Comparison of ENCODE assay signal across 8 mouse cellular contexts in genomic region chrX:47912306-47912792, GRCm38 (mm10). TPM values are rescaled to one million over a fixed set of nuclear protein-coding genes. Genes with fewer than 3 reads are reported as not detected.
A peak's percentile ranks its signal among the peaks of the same experiment; 100 is the strongest.
DNase-seq lines count a peak whose midpoint lies in the region; ATAC-seq and TF ChIP-seq lines count a peak whose summit lies in the region.

TSS of gene Ocrl (plus strand) at chrX:47912387.

- TF ChIP-seq CTCF in bone marrow, adult 2 months (IDR thresholded peaks at IDR 0.05; ENCODE audit: control insufficient read depth, insufficient read depth, low read length): peak; percentile 58; the same call in 1 of the 2 replicates

- peak; percentile 89 for ATAC-seq in embryonic facial prominence, embryonic 15.5 days (ENCODE audit: insufficient number of reproducible peaks, low FRiP score, low TSS enrichment, low read depth)
- ATAC-seq in limb, embryonic 13.5 days (ENCODE audit: low FRiP score, low read depth): peak; percentile 92
- peak; percentile 90 for ATAC-seq in midbrain, embryonic 14.5 days (ENCODE audit: low FRiP score, low TSS enrichment)

- TF ChIP-seq POLR2A in bone marrow, adult 2 months (IDR thresholded peaks at IDR 0.05; ENCODE audit: borderline replicate concordance, control insufficient read depth, low read depth, low read length): no peak

- H3K36me3 ChIP-seq in embryonic facial prominence, embryonic 15.5 days: no peaks in the 10 kb centered on the region
- H3K36me3 ChIP-seq in limb, embryonic 13.5 days: no peaks in the 10 kb centered on the region
- H3K36me3 ChIP-seq in midbrain, embryonic 14.5 days (ENCODE audit: control insufficient read depth, insufficient read depth, low read length): no peaks in the 10 kb centered on the region

- H3K4me2 ChIP-seq in embryonic facial prominence, embryonic 15.5 days (replicated peaks): peak within 1 kb of the TSS; percentile 49
- peak within 1 kb of the TSS; percentile 66 for H3K4me2 ChIP-seq in limb, embryonic 13.5 days (replicated peaks)
- peak within 1 kb of the TSS; percentile 55 for H3K4me2 ChIP-seq in midbrain, embryonic 14.5 days (ENCODE audit: low read length)

- H3K27me3 ChIP-seq in embryonic facial prominence, embryonic 15.5 days: no peaks in the 10 kb centered on the region
- H3K27me3 ChIP-seq in limb, embryonic 13.5 days: no peaks in the 10 kb centered on the region
- H3K27me3 ChIP-seq in midbrain, embryonic 14.5 days (ENCODE audit: control insufficient read depth, insufficient read depth, low read length): no peaks in the 10 kb centered on the region

- peak within 1 kb of the TSS; percentile 85 for H3K4me3 ChIP-seq in bone marrow, adult 2 months (replicated peaks; ENCODE audit: control insufficient read depth, low read depth, low read length)
- peak within 1 kb of the TSS; percentile 62 for H3K4me3 ChIP-seq in embryonic facial prominence, embryonic 15.5 days (replicated peaks)
- peak within 1 kb of the TSS; percentile 61 for H3K4me3 ChIP-seq in limb, embryonic 13.5 days
- H3K4me3 ChIP-seq in midbrain, embryonic 14.5 days (replicated peaks; ENCODE audit: low read depth, low read length): peak within 1 kb of the TSS; percentile 58

- H3K4me1 ChIP-seq in bone marrow, adult 2 months (ENCODE audit: control insufficient read depth, insufficient read depth, low read length): no peaks in the 10 kb centered on the region; the same call in 1 of the 2 replicates
- no peaks in the 10 kb centered on the region for H3K4me1 ChIP-seq in embryonic facial prominence, embryonic 15.5 days
- H3K4me1 ChIP-seq in limb, embryonic 13.5 days: 0 out of 2 replicates have a peak, but pooled peaks cover 3% of the 10 kb centered on the region
- H3K4me1 ChIP-seq in midbrain, embryonic 14.5 days (ENCODE audit: control insufficient read depth, insufficient read depth, low read length): no peaks in the 10 kb centered on the region

- H3K27ac ChIP-seq in bone marrow, adult 2 months (ENCODE audit: control insufficient read depth, insufficient read depth, low read depth, low read length, poor library complexity): peak within 1 kb of the TSS; percentile 58
- peak within 1 kb of the TSS; percentile 72 for H3K27ac ChIP-seq in embryonic facial prominence, embryonic 15.5 days (replicated peaks)
- peak within 1 kb of the TSS; percentile 81; the same call in 1 of the 2 replicates for H3K27ac ChIP-seq in limb, embryonic 13.5 days
- H3K27ac ChIP-seq in midbrain, embryonic 14.5 days (replicated peaks; ENCODE audit: low read depth, low read length): peak within 1 kb of the TSS; percentile 83

- 10% methylated on average over 24 of the region's 35 CpGs for WGBS in bone marrow, adult 2 months
- WGBS in embryonic facial prominence, embryonic 15.5 days: 13% methylated on average over 35 of the region's 35 CpGs
- WGBS in limb, embryonic 13.5 days: 6% methylated on average over 28 of the region's 35 CpGs
- WGBS in midbrain, embryonic 14.5 days: 17% methylated on average over 35 of the region's 35 CpGs

- peak; percentile 74 for DNase-seq in 416B (ENCODE audit: low read depth)
- peak; percentile 51 for DNase-seq in heart, adult 8-10 months (ENCODE audit: low spot score)
- peak; percentile 33 to 57 for DNase-seq in kidney, adult 8-10 months
- peak; percentile 81 for DNase-seq in midbrain, embryonic 14.5 days
- peak; percentile 47 to 60 for DNase-seq in spleen, adult 18-20 months

- peak within 1 kb of the TSS; percentile 55 for H3K9ac ChIP-seq in embryonic facial prominence, embryonic 15.5 days
- peak within 1 kb of the TSS; percentile 83 for H3K9ac ChIP-seq in limb, embryonic 13.5 days
- H3K9ac ChIP-seq in midbrain, embryonic 14.5 days (replicated peaks; ENCODE audit: low read length): peak within 1 kb of the TSS; percentile 78

- H3K9me3 ChIP-seq in embryonic facial prominence, embryonic 15.5 days (replicated peaks): no peaks in the 10 kb centered on the region
- H3K9me3 ChIP-seq in limb, embryonic 13.5 days: no peaks in the 10 kb centered on the region
- H3K9me3 ChIP-seq in midbrain, embryonic 14.5 days (ENCODE audit: control insufficient read depth, low read length): no peaks in the 10 kb centered on the region

RNA-seq across cellular contexts. Expression of gene Ocrl, which starts in this region (rescaled TPM):
- 5.5 and 6.8 TPM in 2 replicates for polyA plus RNA-seq in bone marrow, adult 2 months (2011; ENCODE audit: insufficient read depth, insufficient read length, low replicate concordance, missing spikeins)
- 21.4 and 22.2 TPM in 2 replicates for polyA plus RNA-seq in embryonic facial prominence, embryonic 15.5 days (2015; fragmentation: Nextera tagmentation; extraction: Ambion mirVana)
- 10 to 100 TPM in 2 of 4 experiments, 1 to 10 TPM in 2; 8.5 to 12.9 (median 10.3) TPM for total RNA-seq in heart, adult 8-10 months (2022)
- polyA plus RNA-seq in limb, embryonic 13.5 days (2015; fragmentation: Nextera tagmentation; extraction: Ambion mirVana): 26.1 and 26.6 TPM in 2 replicates
- 29.4 and 36.8 TPM in 2 replicates for polyA plus RNA-seq in midbrain, embryonic 14.5 days (2014; fragmentation: Nextera tagmentation; extraction: Ambion mirVana)

Comparison
In these comparisons a context has a peak if more than half of its experiments do, and no peak if none do; other contexts are left out.
1. Peak in every context shown above with its lines: DNase-seq, ATAC-seq, H3K4me3 ChIP-seq and H3K27ac ChIP-seq.